Mouse (Mus musculus) CH12.LX (cell line): ENCODE results near the gene Tmem151b. TPM values are rescaled to one million over a fixed set of nuclear protein-coding genes. Genes with fewer than 3 reads are reported as not detected.

Experiments
- DNase-seq: peaks from one replicate; pipeline ENCODE4 v3.0.0-alpha.2; 2013; ENCODE audit errors: extremely low read depth
- H3K27ac ChIP-seq: 2 replicates; pipeline ENCODE4 v1.5.1; 2012; ENCODE audit warnings: low read depth, mild to moderate bottlenecking, control low read depth, moderate library complexity; ENCODE audit not compliant: insufficient read depth
- H3K27me3 ChIP-seq: replicated peaks from 2 replicates; pipeline ENCODE3; 2012; ENCODE audit warnings: inconsistent platforms
- H3K36me3 ChIP-seq, 2 experiments: replicated peaks in 1 of 2; 2 replicates each; pipeline versions ENCODE3 to v1.6.1; 2012; ENCODE audit warnings: inconsistent platforms in 1 of 2, low read length in 1 of 2, mild to moderate bottlenecking in 1 of 2, mixed read lengths in 1 of 2, moderate library complexity in 1 of 2; ENCODE audit not compliant: control insufficient read depth in 1 of 2, insufficient read depth in 1 of 2
- H3K4me1 ChIP-seq, 2 experiments: 2 replicates each; pipeline ENCODE4 v1.6.1; 2012; ENCODE audit warnings: inconsistent platforms in 1 of 2, moderate library complexity in 1 of 2; ENCODE audit not compliant: insufficient read depth in 2 of 2, control insufficient read depth in 1 of 2
- H3K4me2 ChIP-seq: 2 replicates; pipeline ENCODE4 v1.6.1; 2012; ENCODE audit warnings: low read depth, mild to moderate bottlenecking, control low read depth; ENCODE audit not compliant: poor library complexity, insufficient read depth, severe bottlenecking
- H3K4me3 ChIP-seq, 3 experiments: fragments of 150-350 bp in 1 of 3; sonication (generic) in 1 of 3; replicated peaks in 1 of 3; 2 replicates each; pipeline versions ENCODE3 to v1.5.1; 2011 to 2012; ENCODE audit warnings: low read depth in 2 of 3, low read length in 2 of 3, mild to moderate bottlenecking in 2 of 3, moderate library complexity in 2 of 3, control low read depth in 1 of 3, improper control_type of control experiment in 1 of 3, inconsistent platforms in 1 of 3, mixed read lengths in 1 of 3; ENCODE audit not compliant: poor library complexity in 1 of 3
- H3K79me2 ChIP-seq: replicated peaks from 2 replicates; pipeline ENCODE4 v1.6.1; 2012; ENCODE audit warnings: mild to moderate bottlenecking, moderate library complexity; ENCODE audit not compliant: control insufficient read depth, poor library complexity, insufficient read depth, severe bottlenecking; ENCODE audit errors: extremely low read depth
- H3K9ac ChIP-seq: 2 replicates; pipeline ENCODE4 v1.6.1; 2012; ENCODE audit warnings: low read depth, mild to moderate bottlenecking, control low read depth, moderate library complexity; ENCODE audit not compliant: insufficient read depth
- H3K9me3 ChIP-seq: replicated peaks from 2 replicates; pipeline ENCODE3; 2012; ENCODE audit warnings: low read length, inconsistent platforms, mixed read lengths
- BHLHE40 ChIP-seq: IDR thresholded peaks from 2 replicates; pipeline ENCODE4 v1.6.1; 2011; ENCODE audit warnings: mild to moderate bottlenecking, low read depth, low read length, improper control_type of control experiment
- CTCF ChIP-seq, 2 experiments: IDR thresholded peaks in 1 of 2; conservative IDR thresholded peaks in 1 of 2; 2 replicates each; pipeline ENCODE4 v1.5.1; 2011 to 2012; ENCODE audit warnings: low read depth in 2 of 2, low read length in 2 of 2, improper control_type of control experiment in 1 of 2, inconsistent platforms in 1 of 2, mild to moderate bottlenecking in 1 of 2, moderate library complexity in 1 of 2
- ELF1 ChIP-seq: IDR thresholded peaks from 2 replicates; pipeline ENCODE4 v1.6.1; 2014; ENCODE audit warnings: low read depth, mild to moderate bottlenecking, inconsistent platforms, low read length, improper control_type of control experiment
- EP300 ChIP-seq: IDR thresholded peaks from 2 replicates; pipeline ENCODE4 v1.6.1; 2011; ENCODE audit warnings: low read length, improper control_type of control experiment
- GABPA ChIP-seq: IDR thresholded peaks from 2 replicates; pipeline ENCODE4 v1.6.1; 2012; ENCODE audit warnings: low read depth, low read length, improper control_type of control experiment, inconsistent platforms; ENCODE audit not compliant: insufficient replicate concordance
- HCFC1 ChIP-seq: IDR thresholded peaks from 2 replicates; pipeline ENCODE4 v1.6.1; 2012; ENCODE audit warnings: low read depth, mild to moderate bottlenecking, inconsistent platforms, low read length, improper control_type of control experiment
- JUN ChIP-seq: IDR thresholded peaks from 2 replicates; pipeline ENCODE4 v1.6.1; 2011; ENCODE audit warnings: low read depth, mild to moderate bottlenecking, low read length, improper control_type of control experiment, moderate library complexity; ENCODE audit not compliant: insufficient read depth
- JUND ChIP-seq: conservative IDR thresholded peaks from 2 replicates; pipeline ENCODE4 v1.6.1; 2011; ENCODE audit warnings: low read depth, low read length, improper control_type of control experiment
- MAFK ChIP-seq: IDR thresholded peaks from 2 replicates; pipeline ENCODE4 v1.6.1; 2011; ENCODE audit warnings: low read length, improper control_type of control experiment; ENCODE audit not compliant: insufficient replicate concordance
- MAX ChIP-seq: IDR thresholded peaks from 2 replicates; pipeline ENCODE4 v1.6.1; 2011; ENCODE audit warnings: low read length, improper control_type of control experiment
- MAZ ChIP-seq: IDR thresholded peaks from 2 replicates; pipeline ENCODE4 v1.6.1; 2012; ENCODE audit warnings: low read depth, mild to moderate bottlenecking, inconsistent platforms, low read length, improper control_type of control experiment, moderate library complexity
- MEF2A ChIP-seq: IDR thresholded peaks from 2 replicates; pipeline ENCODE4 v1.6.1; 2014; ENCODE audit warnings: low read depth, mild to moderate bottlenecking, inconsistent platforms, low read length, improper control_type of control experiment, borderline replicate concordance
- MXI1 ChIP-seq: IDR thresholded peaks from 2 replicates; pipeline ENCODE4 v1.6.1; 2011; ENCODE audit warnings: mild to moderate bottlenecking, low read depth, low read length, improper control_type of control experiment
- NRF1 ChIP-seq: IDR thresholded peaks from 2 replicates; pipeline ENCODE4 v1.6.1; 2014; ENCODE audit warnings: low read depth, mild to moderate bottlenecking, inconsistent platforms, low read length, improper control_type of control experiment, moderate library complexity
- PAX5 ChIP-seq: IDR thresholded peaks from 2 replicates; pipeline ENCODE4 v1.6.1; 2012; ENCODE audit warnings: low read length, inconsistent platforms, mixed read lengths
- POLR2A ChIP-seq: IDR thresholded peaks from 2 replicates; pipeline ENCODE4 v1.6.1; 2011; ENCODE audit warnings: low read depth, mild to moderate bottlenecking, improper control_type of control experiment, low read length
- RAD21 ChIP-seq: IDR thresholded peaks from 2 replicates; pipeline ENCODE4 v1.6.1; 2011; ENCODE audit warnings: low read depth, mild to moderate bottlenecking, low read length, improper control_type of control experiment, moderate library complexity
- SIN3A ChIP-seq: IDR thresholded peaks from 2 replicates; pipeline ENCODE4 v1.6.1; 2012; ENCODE audit warnings: low read length, improper control_type of control experiment, inconsistent platforms
- SMC3 ChIP-seq: IDR thresholded peaks from 2 replicates; pipeline ENCODE4 v1.6.1; 2011; ENCODE audit warnings: low read depth, low read length, improper control_type of control experiment
- TCF12 ChIP-seq: IDR thresholded peaks from 2 replicates; pipeline ENCODE4 v1.6.1; 2014; ENCODE audit warnings: low read depth, mild to moderate bottlenecking, inconsistent platforms, low read length, improper control_type of control experiment
- UBTF ChIP-seq: IDR thresholded peaks from 2 replicates; pipeline ENCODE4 v1.6.1; 2012; ENCODE audit warnings: low read depth, mild to moderate bottlenecking, inconsistent platforms, low read length, improper control_type of control experiment, moderate library complexity
- USF2 ChIP-seq: conservative IDR thresholded peaks from 2 replicates; pipeline ENCODE4 v1.6.1; 2011; ENCODE audit warnings: low read depth, low read length, improper control_type of control experiment
- ZKSCAN1 ChIP-seq: IDR thresholded peaks from 2 replicates; pipeline ENCODE4 v1.6.1; 2012; ENCODE audit warnings: low read depth, inconsistent platforms, low read length, improper control_type of control experiment, borderline replicate concordance
- ZMIZ1 ChIP-seq: IDR thresholded peaks from 2 replicates; pipeline ENCODE4 v1.6.1; 2012; ENCODE audit warnings: low read depth, mild to moderate bottlenecking, inconsistent platforms, low read length, improper control_type of control experiment
- ZNF384 ChIP-seq: IDR thresholded peaks from 2 replicates; pipeline ENCODE4 v1.6.1; 2012; ENCODE audit warnings: low read depth, low read length, improper control_type of control experiment, inconsistent platforms
- dilution Hi-C: fragments of 300-500 bp; cut with MboI; formaldehyde crosslinking; loops from 2 replicates; pipeline ENCODE4 v1.14.3; 2020; ENCODE audit warnings: low sequenced_read_pairs; ENCODE audit not compliant: extremely low pct_unique_long_range_greater_than_20kb, extremely low pct_ligation_motif_present
- in situ Hi-C: fragments of 300-500 bp; cut with MboI; formaldehyde crosslinking; loops from 3 replicates; pipeline ENCODE4 v1.14.3; 2019; ENCODE audit warnings: low sequenced_read_pairs, low pct_ligation_motif_present, low pct_unique_long_range_greater_than_20kb, mixed read lengths
- polyA plus RNA-seq: library from polyadenylated mRNA; unstranded; fragments of >175 nt; gene quantifications from 2 replicates; pipeline ENCODE4 v1.2.1, GENCODE M21; 2012; ENCODE audit warnings: low read depth; ENCODE audit not compliant: insufficient read length
- total RNA-seq, 2 experiments: library from RNA; depleted of rRNA; stranded (reverse); fragments of 300-350 nt in 1 of 2; fragments of >200 nt in 1 of 2; gene quantifications; 2 replicates each; pipeline ENCODE4 v1.2.3; 2012 to 2014

Tmem151b gene
- total and polyA plus RNA-seq, 3 experiments, result 0.12 to 0.53 (median 0.42) TPM

DNA sequence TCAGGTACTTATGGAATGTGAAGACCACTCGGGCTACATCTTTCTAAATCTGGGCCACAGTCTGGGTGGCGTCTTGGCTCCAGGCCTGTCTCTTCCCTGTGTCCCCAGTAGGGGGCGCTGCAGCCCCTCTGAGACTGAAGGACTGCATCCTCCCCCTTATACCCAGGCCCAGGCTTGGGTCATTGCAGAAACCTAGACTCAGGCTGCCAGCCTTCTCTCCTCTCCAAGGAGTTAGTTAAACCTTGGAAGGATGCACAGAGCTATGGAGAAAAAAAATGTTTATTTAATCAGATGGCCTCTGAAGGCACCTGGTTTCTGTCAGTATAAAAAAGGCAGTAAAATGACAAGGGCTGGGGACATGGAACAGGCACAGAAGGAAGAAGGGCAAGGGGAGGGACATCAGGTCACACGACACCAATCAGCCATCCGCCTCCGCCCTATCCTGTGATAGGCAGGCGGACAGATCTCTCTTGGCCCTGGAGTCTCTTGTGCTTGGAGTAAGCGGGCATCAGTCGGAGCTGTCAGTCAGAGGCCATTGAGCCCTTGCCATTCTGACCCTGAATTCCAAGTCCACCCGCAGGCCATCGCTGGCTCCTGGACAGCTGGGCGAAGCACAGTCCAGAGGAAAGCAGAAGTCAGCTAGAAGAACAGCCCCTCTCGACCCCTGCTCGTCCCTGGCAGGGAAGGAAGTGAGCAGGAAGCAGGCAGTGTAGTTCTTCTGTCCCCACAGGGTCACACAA is 35.6 kb upstream of the Tmem151b start:
- in situ Hi-C loops, result loop anchor here (5.0 kb wide), 2 partner anchors 42 to 132 kb away; no protein-coding TSS in a partner anchor
- Histone ChIP-seq H3K27me3 (no peaks in the 10 kb centered on the region), H3K27ac (no peak overlapping the region)
- TF ChIP-seq PAX5 (no peak), ZMIZ1 (no peak), MAFK (no peak), POLR2A (no peak), BHLHE40 (no peak), HCFC1 (no peak), SIN3A (no peak), ZNF384 (no peak), SMC3 (peak; percentile 73), UBTF (no peak), ELF1 (no peak), MAZ (no peak), GABPA (no peak), JUND (no peak), USF2 (no peak), MAX (no peak), JUN (no peak), NRF1 (no peak), TCF12 (no peak), MXI1 (no peak), EP300 (no peak), MEF2A (no peak), RAD21 (peak; percentile 77), CTCF (conservative IDR thresholded peaks at IDR 0.05 in 1 of 2, IDR thresholded peaks at IDR 0.05 in 1 of 2; ENCODE audit: low read depth in 2 of 2, low read length in 2 of 2) (peak; percentile 73 to 89), ZKSCAN1 (no peak)
- TF ChIP-seq, all 38 proteins: peak for 3
- H3K36me3 ChIP-seq, result peaks cover 28 to 57% of the 10 kb centered on the region in 2 experiments
- H3K79me2 ChIP-seq, result no peaks in the 10 kb centered on the region
- H3K4me1 ChIP-seq, result peaks cover 8 to 48% of the 10 kb centered on the region in 2 experiments
- H3K9ac ChIP-seq, result no peak overlapping the region
- DNase-seq, result peak; percentile 63
- peaks cover 10% of the 10 kb centered on the region for H3K9me3 ChIP-seq
- no peak overlapping the region for H3K4me3 ChIP-seq
- dilution Hi-C loops, result no loop called here
- no peak overlapping the region for H3K4me2 ChIP-seq
